Mouse (Mus musculus): ENCODE results near the gene Ankrd66.

GRCm38 (mm10) chr17:43592296-43593291, 49.2 kb upstream of the Ankrd66 start:
- no peak for TF ChIP-seq CTCF (IDR thresholded peaks at IDR 0.05; ENCODE audit: borderline replicate concordance, insufficient read depth, low read length)
- TF ChIP-seq POLR2A (IDR thresholded peaks at IDR 0.05; ENCODE audit: low read depth, low read length) = no peak
